Mouse (Mus musculus) MEL (cell line): ENCODE results near the gene Pdzd2. TPM values are rescaled to one million over a fixed set of nuclear protein-coding genes. Genes with fewer than 3 reads are reported as not detected.

Experiments used
- DNase-seq: peaks from one replicate; pipeline ENCODE4 v3.0.0; 2011; ENCODE audit warnings: low read depth, low spot score
- H3K27ac ChIP-seq: 2 replicates; pipeline ENCODE4 v1.5.1; 2012; ENCODE audit warnings: low read depth, mild to moderate bottlenecking, control low read depth, low read length, moderate library complexity; ENCODE audit not compliant: control insufficient read depth
- H3K27me3 ChIP-seq, 2 experiments: fragments of 150-350 bp in 1 of 2; sonication (generic) in 1 of 2; 2 replicates each; pipeline ENCODE4 v1.6.1; 2012; ENCODE audit warnings: low read length in 2 of 2, mild to moderate bottlenecking in 2 of 2, improper control_type of control experiment in 1 of 2, moderate library complexity in 1 of 2; ENCODE audit not compliant: insufficient read depth in 2 of 2, control insufficient read depth in 1 of 2
- H3K36me3 ChIP-seq, 2 experiments: 2 replicates each; pipeline ENCODE4 v1.6.1; 2012 to 2014; ENCODE audit warnings: low read length in 2 of 2, improper control_type of control experiment in 1 of 2, inconsistent platforms in 1 of 2, mild to moderate bottlenecking in 1 of 2; ENCODE audit not compliant: insufficient read depth in 2 of 2, control insufficient read depth in 1 of 2
- H3K4me1 ChIP-seq, 2 experiments: fragments of 150-350 bp in 1 of 2; sonication (generic) in 1 of 2; 2 replicates each; pipeline ENCODE4 v1.6.1; 2012; ENCODE audit warnings: low read length in 2 of 2, improper control_type of control experiment in 1 of 2, mild to moderate bottlenecking in 1 of 2; ENCODE audit not compliant: insufficient read depth in 2 of 2, control insufficient read depth in 1 of 2
- H3K4me3 ChIP-seq, 2 experiments: fragments of 150-350 bp in 1 of 2; sonication (generic) in 1 of 2; 2 replicates each; pipeline ENCODE4 v1.5.1; 2012; ENCODE audit warnings: low read depth in 2 of 2, low read length in 2 of 2, mild to moderate bottlenecking in 2 of 2, moderate library complexity in 2 of 2, control low read depth in 1 of 2, improper control_type of control experiment in 1 of 2; ENCODE audit not compliant: control insufficient read depth in 1 of 2, insufficient read depth in 1 of 2
- H3K79me2 ChIP-seq: 2 replicates; pipeline ENCODE4 v1.6.1; 2012; ENCODE audit warnings: mild to moderate bottlenecking, low read length, moderate library complexity; ENCODE audit not compliant: control insufficient read depth, poor library complexity, insufficient read depth
- H3K9ac ChIP-seq: 2 replicates; pipeline ENCODE4 v1.6.1; 2012; ENCODE audit warnings: low read depth, mild to moderate bottlenecking, control low read depth, low read length, moderate library complexity; ENCODE audit not compliant: control insufficient read depth, poor library complexity, severe bottlenecking
- H3K9me3 ChIP-seq: fragments of 150-350 bp; sonication (generic); replicated peaks from 2 replicates; pipeline ENCODE4 v1.6.1; 2012; ENCODE audit warnings: mild to moderate bottlenecking, low read length, improper control_type of control experiment, moderate library complexity; ENCODE audit not compliant: insufficient read depth
- CHD1 ChIP-seq: IDR thresholded peaks from 2 replicates; pipeline ENCODE4 v1.6.1; 2012; ENCODE audit warnings: low read depth, mild to moderate bottlenecking, inconsistent platforms, low read length, improper control_type of control experiment
- CHD2 ChIP-seq: IDR thresholded peaks from 2 replicates; pipeline ENCODE4 v1.6.1; 2011; ENCODE audit warnings: low read length, improper control_type of control experiment
- CTCF ChIP-seq, 3 experiments: IDR thresholded peaks in 2 of 3; conservative IDR thresholded peaks in 1 of 3; 2 replicates each; pipeline ENCODE4 v1.5.1; 2011 to 2012; ENCODE audit warnings: low read length in 3 of 3, low read depth in 2 of 3, mild to moderate bottlenecking in 2 of 3, improper control_type of control experiment in 1 of 3, inconsistent platforms in 1 of 3, mixed read lengths in 1 of 3, moderate library complexity in 1 of 3; ENCODE audit not compliant: control insufficient read depth in 1 of 3, insufficient read depth in 1 of 3, poor library complexity in 1 of 3, severe bottlenecking in 1 of 3
- EP300 ChIP-seq, 2 experiments: IDR thresholded peaks; 2 replicates each; pipeline ENCODE4 v1.6.1; 2011; ENCODE audit warnings: improper control_type of control experiment in 2 of 2, low read length in 2 of 2, low read depth in 1 of 2, mild to moderate bottlenecking in 1 of 2
- ETS1 ChIP-seq: IDR thresholded peaks from 2 replicates; pipeline ENCODE4 v1.6.1; 2012; ENCODE audit warnings: low read depth, mild to moderate bottlenecking, inconsistent platforms, low read length, improper control_type of control experiment, moderate library complexity
- GABPA ChIP-seq: IDR thresholded peaks from 2 replicates; pipeline ENCODE4 v1.6.1; 2012; ENCODE audit warnings: low read depth, mild to moderate bottlenecking, inconsistent platforms, low read length, improper control_type of control experiment, moderate library complexity
- JUND ChIP-seq: IDR thresholded peaks from 2 replicates; pipeline ENCODE4 v1.6.1; 2011; ENCODE audit warnings: low read depth, mild to moderate bottlenecking, improper control_type of control experiment, low read length
- MAZ ChIP-seq: IDR thresholded peaks from 2 replicates; pipeline ENCODE4 v1.6.1; 2012; ENCODE audit warnings: low read depth, mild to moderate bottlenecking, inconsistent platforms, low read length, improper control_type of control experiment
- MEF2A ChIP-seq: IDR thresholded peaks from 2 replicates; pipeline ENCODE4 v1.6.1; 2014; ENCODE audit warnings: low read depth, mild to moderate bottlenecking, inconsistent platforms, low read length, improper control_type of control experiment; ENCODE audit not compliant: poor library complexity, insufficient replicate concordance, severe bottlenecking; ENCODE audit errors: extremely low read depth
- MXI1 ChIP-seq: IDR thresholded peaks from 2 replicates; pipeline ENCODE4 v1.6.1; 2011; ENCODE audit warnings: mild to moderate bottlenecking, low read depth, low read length, improper control_type of control experiment
- MYB ChIP-seq: IDR thresholded peaks from 2 replicates; pipeline ENCODE4 v1.6.1; 2011; ENCODE audit warnings: mild to moderate bottlenecking, low read depth, low read length, improper control_type of control experiment
- MYC ChIP-seq: IDR thresholded peaks from 2 replicates; pipeline ENCODE4 v1.6.1; 2011; ENCODE audit warnings: low read depth, mild to moderate bottlenecking, low read length, improper control_type of control experiment, moderate library complexity
- POLR2A ChIP-seq, 2 experiments: IDR thresholded peaks; 2 replicates each; pipeline ENCODE4 v1.6.1; 2011 to 2012; ENCODE audit warnings: low read length in 2 of 2, mild to moderate bottlenecking in 2 of 2, control low read depth in 1 of 2, improper control_type of control experiment in 1 of 2, low read depth in 1 of 2, moderate library complexity in 1 of 2; ENCODE audit not compliant: control insufficient read depth in 1 of 2, insufficient read depth in 1 of 2, poor library complexity in 1 of 2
- POLR2AphosphoS5 ChIP-seq: IDR thresholded peaks from 2 replicates; pipeline ENCODE4 v1.6.1; 2012; ENCODE audit warnings: low read depth, borderline replicate concordance, mild to moderate bottlenecking, inconsistent platforms, low read length, moderate library complexity, mixed read lengths
- RAD21 ChIP-seq: IDR thresholded peaks from 2 replicates; pipeline ENCODE4 v1.6.1; 2011; ENCODE audit warnings: mild to moderate bottlenecking, low read depth, low read length, improper control_type of control experiment
- SIN3A ChIP-seq: IDR thresholded peaks from 2 replicates; pipeline ENCODE4 v1.6.1; 2012; ENCODE audit warnings: low read length, improper control_type of control experiment, inconsistent platforms
- SMC3 ChIP-seq: IDR thresholded peaks from 2 replicates; pipeline ENCODE4 v1.6.1; 2011; ENCODE audit warnings: low read depth, low read length, improper control_type of control experiment
- TCF12 ChIP-seq: IDR thresholded peaks from 2 replicates; pipeline ENCODE4 v1.6.1; 2014; ENCODE audit warnings: low read depth, mild to moderate bottlenecking, inconsistent platforms, low read length, improper control_type of control experiment, moderate library complexity
- UBTF ChIP-seq: IDR thresholded peaks from 2 replicates; pipeline ENCODE4 v1.6.1; 2012; ENCODE audit warnings: low read depth, mild to moderate bottlenecking, inconsistent platforms, low read length, improper control_type of control experiment, moderate library complexity, borderline replicate concordance; ENCODE audit not compliant: insufficient read depth
- USF1 ChIP-seq: IDR thresholded peaks from 2 replicates; pipeline ENCODE4 v1.6.1; 2014; ENCODE audit warnings: low read depth, mild to moderate bottlenecking, inconsistent platforms, low read length, improper control_type of control experiment, moderate library complexity
- ZKSCAN1 ChIP-seq: IDR thresholded peaks from 2 replicates; pipeline ENCODE4 v1.6.1; 2012; ENCODE audit warnings: low read depth, mild to moderate bottlenecking, inconsistent platforms, low read length, improper control_type of control experiment, moderate library complexity
- ZNF384 ChIP-seq: IDR thresholded peaks from 2 replicates; pipeline ENCODE4 v1.6.1; 2012; ENCODE audit warnings: low read depth, mild to moderate bottlenecking, inconsistent platforms, low read length, improper control_type of control experiment
- polyA plus RNA-seq, 2 experiments: library from polyadenylated mRNA; stranded (reverse) in 1 of 2; unstranded in 1 of 2; fragments of >175 nt in 1 of 2; fragments of >200 nt in 1 of 2; gene quantifications; 2 replicates each; pipeline versions ENCODE4 v1.2.1 to v1.2.4; 2012; ENCODE audit warnings: low replicate concordance in 2 of 2, low read depth in 1 of 2; ENCODE audit not compliant: insufficient read length in 2 of 2, insufficient read depth in 1 of 2, missing spikeins in 1 of 2
- total RNA-seq: library from RNA; depleted of rRNA; stranded (reverse); fragments of 300-350 nt; gene quantifications from 2 replicates; pipeline ENCODE4 v1.2.3, GENCODE M21; 2012

Pdzd2 gene
- total and polyA plus RNA-seq, 3 experiments, result 0.15 to 0.33 TPM; not detected in 1

GRCm38 (mm10) chr15:12625524-12625923, 114.2 kb downstream of the Pdzd2 start:
- Histone ChIP-seq H3K9ac (no peak overlapping the region), H3K36me3 (no peaks in the 10 kb centered on the region)
- no peak for TF ChIP-seq UBTF
- no peak for TF ChIP-seq MYC
- no peak for TF ChIP-seq EP300 (IDR thresholded peaks at IDR 0.05; ENCODE audit: low read depth in 1 of 2, low read length in 2 of 2)
- no peak for TF ChIP-seq USF1
- TF ChIP-seq MYB, result no peak
- no peak for TF ChIP-seq MEF2A
- TF ChIP-seq, all 39 proteins: peak for 0
- no peaks in the 10 kb centered on the region for H3K9me3 ChIP-seq
- DNase-seq, result no peak
- no peaks in the 10 kb centered on the region for H3K4me1 ChIP-seq
- no peaks in the 10 kb centered on the region for H3K79me2 ChIP-seq
- no peak overlapping the region for H3K4me3 ChIP-seq
- no peak overlapping the region for H3K27ac ChIP-seq
- H3K27me3 ChIP-seq, result peaks cover 0 to 1% of the 10 kb centered on the region in 2 experiments; a peak in 2 of 4 replicates

- Histone ChIP-seq H3K27me3 (peaks cover 0 to 1% of the 10 kb centered on the region in 2 experiments; a peak in 2 of 4 replicates), H3K79me2 (no peaks in the 10 kb centered on the region), H3K36me3 (no peaks in the 10 kb centered on the region), H3K4me3 (no peak overlapping the region), H3K9me3 (no peaks in the 10 kb centered on the region), H3K27ac (no peak overlapping the region), H3K9ac (no peak overlapping the region), H3K4me1 (no peaks in the 10 kb centered on the region)
- peak; percentile 25 for TF ChIP-seq SMC3
- TF ChIP-seq CTCF (IDR thresholded peaks at IDR 0.05 in 2 of 3, conservative IDR thresholded peaks at IDR 0.05 in 1 of 3; ENCODE audit: control insufficient read depth in 1 of 3, insufficient read depth in 1 of 3, low read depth in 2 of 3, low read length in 3 of 3, poor library complexity in 1 of 3, severe bottlenecking in 1 of 3), result peak; percentile 20 to 30 (median 30); a peak in 5 of 6 replicates
- no peak for TF ChIP-seq TCF12
- no peak for DNase-seq
Observed at GRCm38 (mm10) chr15:12623521-12623920, 116.2 kb downstream of the Pdzd2 start.

- H3K9ac ChIP-seq, result no peak overlapping the region
- no peaks in the 10 kb centered on the region for H3K9me3 ChIP-seq
- H3K79me2 ChIP-seq, result no peaks in the 10 kb centered on the region
- TF ChIP-seq MAZ, result no peak
- no peak for TF ChIP-seq ZNF384
- TF ChIP-seq ZKSCAN1, result no peak
- TF ChIP-seq SIN3A, result no peak
- TF ChIP-seq JUND, result no peak
- no peak for TF ChIP-seq POLR2AphosphoS5
- no peak for TF ChIP-seq SMC3
- no peak for TF ChIP-seq RAD21
- TF ChIP-seq CHD1, result no peak
- TF ChIP-seq MXI1, result no peak
- no peak for TF ChIP-seq MYB
- no peak for TF ChIP-seq CHD2
- no peak for TF ChIP-seq ETS1
- TF ChIP-seq GABPA, result no peak
- TF ChIP-seq USF1, result no peak
- no peak for TF ChIP-seq POLR2A (IDR thresholded peaks at IDR 0.05; ENCODE audit: control insufficient read depth in 1 of 2, insufficient read depth in 1 of 2, low read depth in 1 of 2, low read length in 2 of 2, poor library complexity in 1 of 2)
- no peaks in the 10 kb centered on the region for H3K36me3 ChIP-seq
- DNase-seq, result no peak
- H3K27me3 ChIP-seq, result peaks cover 0 to 1% of the 10 kb centered on the region in 2 experiments; a peak in 2 of 4 replicates
- no peak overlapping the region for H3K4me3 ChIP-seq
- H3K27ac ChIP-seq, result no peak overlapping the region
- no peaks in the 10 kb centered on the region for H3K4me1 ChIP-seq
Observed at GRCm38 (mm10) chr15:12622701-12623100, 117.0 kb downstream of the Pdzd2 start.
